Mouse (Mus musculus): ENCODE data around the gene Mrgpre. TPM values are rescaled to one million over a fixed set of nuclear protein-coding genes. Genes with fewer than 3 reads are reported as not detected.
A peak's percentile ranks its signal among the peaks of the same experiment; 100 is the strongest.

Mrgpre gene
- total and polyA plus RNA-seq, 2 experiments = 0.09 to 0.78 TPM

DNA sequence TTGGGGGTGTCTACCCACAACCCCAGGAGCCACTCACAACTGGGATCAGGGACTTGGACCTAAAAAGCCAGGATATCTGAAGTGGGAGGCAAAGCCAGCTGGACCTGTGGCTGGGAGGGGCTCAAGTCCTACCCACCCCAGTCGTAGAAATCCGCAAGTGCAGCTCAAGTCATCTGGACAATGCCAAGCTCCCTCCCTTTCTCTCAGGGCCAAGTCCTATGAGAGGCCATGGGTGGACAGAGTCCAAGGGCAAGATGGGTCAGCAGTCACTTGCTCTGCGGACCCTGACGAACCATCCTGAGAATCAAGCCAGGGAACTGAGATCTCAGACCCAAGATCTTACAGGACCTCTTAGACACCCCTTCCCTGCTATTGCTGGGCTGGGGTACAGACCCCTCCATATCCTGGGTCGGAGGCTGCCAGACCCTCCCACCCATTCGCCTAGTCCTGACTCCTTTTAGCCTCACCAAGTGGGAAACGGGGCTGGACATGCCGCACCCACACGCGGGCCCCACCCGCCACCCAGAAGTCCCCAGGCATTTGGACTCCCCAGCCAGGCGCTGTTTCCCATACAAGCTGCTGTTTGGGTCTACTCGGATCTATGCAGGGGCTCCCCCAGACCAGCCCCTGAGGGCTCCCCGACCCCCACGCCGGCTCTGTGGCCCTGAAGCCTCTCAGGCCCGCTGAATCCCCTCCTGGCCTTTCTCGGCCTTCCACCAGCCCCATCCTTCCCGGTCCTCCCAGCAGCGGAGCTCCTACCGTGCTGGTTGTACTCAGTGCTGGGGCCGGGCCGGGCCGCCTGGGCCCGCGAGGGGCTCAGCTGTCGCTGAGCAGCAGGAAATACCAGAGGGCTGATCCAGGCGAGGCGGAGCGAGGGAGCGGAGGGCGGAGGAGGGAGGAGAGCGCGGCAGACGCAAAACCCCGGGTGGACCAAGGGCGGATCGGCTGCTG is 44.5 kb downstream of the Mrgpre start:
- DNase-seq (ENCODE audit: extremely low read depth, low read depth, low spot score) = no peak
- no peaks in the 10 kb centered on the region for H3K79me2 ChIP-seq (ENCODE audit: control insufficient read depth, insufficient read depth, low read length)
- H3K9ac ChIP-seq (ENCODE audit: low read depth, low read length) = peak overlapping the region; percentile 53
- H3K4me3 ChIP-seq (ENCODE audit: insufficient read depth, low read depth, low read length) = peak overlapping the region; percentile 59
- 13% methylated on average over 38 of the region's 38 CpGs for WGBS
- H3K27me3 ChIP-seq (ENCODE audit: control insufficient read depth, insufficient read depth, low read length) = no peaks in the 10 kb centered on the region
- no peak overlapping the region for H3K27ac ChIP-seq (replicated peaks; ENCODE audit: insufficient read depth, low read depth, low read length)
- TF ChIP-seq CTCF (IDR thresholded peaks at IDR 0.05; ENCODE audit: low read depth, low read length) (no peak), POLR2A (IDR thresholded peaks at IDR 0.05; ENCODE audit: extremely low read depth, insufficient read depth, low read length) (0 out of 2 replicates have a peak, but pooled peaks have one; percentile 40)
- H3K36me3 ChIP-seq (ENCODE audit: control insufficient read depth, insufficient read depth, low read length) = no peaks in the 10 kb centered on the region
- no peaks in the 10 kb centered on the region for H3K4me1 ChIP-seq (ENCODE audit: control insufficient read depth, insufficient read depth, low read length)

GRCm38 (mm10) chr7:143738601-143739006 is 45.7 kb downstream of the Mrgpre start:
- H3K4me1 ChIP-seq (ENCODE audit: control insufficient read depth, insufficient read depth, low read length) = no peaks in the 10 kb centered on the region
- no peak overlapping the region for H3K4me3 ChIP-seq (ENCODE audit: insufficient read depth, low read depth, low read length)
- no peak for DNase-seq (ENCODE audit: extremely low read depth, low read depth, low spot score)
- H3K36me3 ChIP-seq (ENCODE audit: control insufficient read depth, insufficient read depth, low read length) = no peaks in the 10 kb centered on the region
- no peak overlapping the region for H3K9ac ChIP-seq (ENCODE audit: low read depth, low read length)
- TF ChIP-seq POLR2A (IDR thresholded peaks at IDR 0.05; ENCODE audit: extremely low read depth, insufficient read depth, low read length) (no peak), CTCF (IDR thresholded peaks at IDR 0.05; ENCODE audit: low read depth, low read length) (no peak)
- H3K79me2 ChIP-seq (ENCODE audit: control insufficient read depth, insufficient read depth, low read length) = no peaks in the 10 kb centered on the region
- WGBS = 82% methylated on average over 5 of the region's 5 CpGs
- no peaks in the 10 kb centered on the region for H3K27me3 ChIP-seq (ENCODE audit: control insufficient read depth, insufficient read depth, low read length)
- H3K27ac ChIP-seq (replicated peaks; ENCODE audit: insufficient read depth, low read depth, low read length) = no peak overlapping the region

GRCm38 (mm10) chr7:143738194-143738593 is 46.1 kb downstream of the Mrgpre start:
- H3K4me3 ChIP-seq (ENCODE audit: insufficient read depth, low read depth, low read length) = no peak overlapping the region
- no peak for DNase-seq (ENCODE audit: extremely low read depth, low read depth, low spot score)
- H3K27me3 ChIP-seq (ENCODE audit: control insufficient read depth, insufficient read depth, low read length) = no peaks in the 10 kb centered on the region
- no peak for TF ChIP-seq CTCF (IDR thresholded peaks at IDR 0.05; ENCODE audit: low read depth, low read length)
- TF ChIP-seq POLR2A (IDR thresholded peaks at IDR 0.05; ENCODE audit: extremely low read depth, insufficient read depth, low read length) = no peak
- no peak overlapping the region for H3K27ac ChIP-seq (replicated peaks; ENCODE audit: insufficient read depth, low read depth, low read length)
- H3K4me1 ChIP-seq (ENCODE audit: control insufficient read depth, insufficient read depth, low read length) = no peaks in the 10 kb centered on the region
- WGBS = 87% methylated on average over 6 of the region's 6 CpGs
- no peaks in the 10 kb centered on the region for H3K79me2 ChIP-seq (ENCODE audit: control insufficient read depth, insufficient read depth, low read length)
- H3K9ac ChIP-seq (ENCODE audit: low read depth, low read length) = no peak overlapping the region
- no peaks in the 10 kb centered on the region for H3K36me3 ChIP-seq (ENCODE audit: control insufficient read depth, insufficient read depth, low read length)

DNA sequence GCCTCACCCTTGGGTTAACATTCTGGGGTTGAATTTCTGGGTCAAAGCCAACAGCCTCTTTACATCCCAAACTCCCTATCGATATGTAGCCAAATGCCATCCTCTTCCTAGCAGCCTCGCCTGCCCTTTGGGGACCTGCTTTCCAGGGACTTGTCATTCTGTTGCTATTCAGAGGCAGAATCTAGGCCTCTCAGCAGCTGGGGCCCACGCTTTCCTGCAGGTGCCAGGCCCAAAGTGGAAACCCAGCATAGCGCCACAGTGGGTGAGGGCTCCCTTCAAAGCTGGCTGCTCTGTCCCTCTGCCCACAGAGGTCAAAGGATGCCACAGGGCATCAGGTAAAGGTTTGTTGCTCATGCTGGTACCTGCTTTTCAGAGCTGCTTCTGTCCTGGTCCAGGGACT is 50.6 kb downstream of the Mrgpre start:
- Histone ChIP-seq H3K4me3 (ENCODE audit: insufficient read depth, low read depth, low read length) (no peak overlapping the region), H3K9ac (ENCODE audit: low read depth, low read length) (no peak overlapping the region), H3K36me3 (ENCODE audit: control insufficient read depth, insufficient read depth, low read length) (no peaks in the 10 kb centered on the region), H3K27me3 (ENCODE audit: control insufficient read depth, insufficient read depth, low read length) (no peaks in the 10 kb centered on the region), H3K27ac (replicated peaks; ENCODE audit: insufficient read depth, low read depth, low read length) (no peak overlapping the region), H3K79me2 (ENCODE audit: control insufficient read depth, insufficient read depth, low read length) (no peaks in the 10 kb centered on the region), H3K4me1 (ENCODE audit: control insufficient read depth, insufficient read depth, low read length) (no peaks in the 10 kb centered on the region)
- 95% methylated on average over 4 of the region's 4 CpGs for WGBS
- no peak for DNase-seq (ENCODE audit: extremely low read depth, low read depth, low spot score)
- TF ChIP-seq POLR2A (IDR thresholded peaks at IDR 0.05; ENCODE audit: extremely low read depth, insufficient read depth, low read length) = no peak
- no peak for TF ChIP-seq CTCF (IDR thresholded peaks at IDR 0.05; ENCODE audit: low read depth, low read length)

- Histone ChIP-seq H3K27me3 (ENCODE audit: control insufficient read depth, insufficient read depth, low read length) (no peaks in the 10 kb centered on the region), H3K4me1 (ENCODE audit: control insufficient read depth, insufficient read depth, low read length) (no peaks in the 10 kb centered on the region), H3K4me3 (ENCODE audit: insufficient read depth, low read depth, low read length) (no peak overlapping the region), H3K36me3 (ENCODE audit: control insufficient read depth, insufficient read depth, low read length) (no peaks in the 10 kb centered on the region), H3K79me2 (ENCODE audit: control insufficient read depth, insufficient read depth, low read length) (no peaks in the 10 kb centered on the region), H3K9ac (ENCODE audit: low read depth, low read length) (no peak overlapping the region), H3K27ac (replicated peaks; ENCODE audit: insufficient read depth, low read depth, low read length) (no peak overlapping the region)
- TF ChIP-seq POLR2A (IDR thresholded peaks at IDR 0.05; ENCODE audit: extremely low read depth, insufficient read depth, low read length) = no peak
- no peak for TF ChIP-seq CTCF (IDR thresholded peaks at IDR 0.05; ENCODE audit: low read depth, low read length)
- 80% methylated on average over 10 of the region's 10 CpGs for WGBS
- no peak for DNase-seq (ENCODE audit: extremely low read depth, low read depth, low spot score)
Observed at GRCm38 (mm10) chr7:143729886-143730285, 54.4 kb downstream of the Mrgpre start.

Other genes with a start within 250 kb of the Mrgpre start
- 40.7 and 42.0 TPM in 2 replicates for gene Nap1l4, start 235.4 kb downstream of the Mrgpre start, total RNA-seq (2014; rRNA removed)
- gene Nap1l4, start 235.4 kb downstream of the Mrgpre start, polyA plus RNA-seq (2012; rRNA removed) = 24.0 and 25.7 TPM in 2 replicates
- 13.6 and 17.9 TPM in 2 replicates for gene Cars, start 184.4 kb downstream of the Mrgpre start, total RNA-seq (2014; rRNA removed)
- 15.2 and 20.0 TPM in 2 replicates for gene Cars, start 184.4 kb downstream of the Mrgpre start, polyA plus RNA-seq (2012; rRNA removed)
- gene Tnfrsf26, start 155.8 kb downstream of the Mrgpre start, total RNA-seq (2014; rRNA removed) = 0.37 and 0.87 TPM in 2 replicates
- 0.12 and 0.26 TPM in 2 replicates for gene Tnfrsf26, start 155.8 kb downstream of the Mrgpre start, polyA plus RNA-seq (2012; rRNA removed)
- 0.37 and 0.40 TPM in 2 replicates for gene Tnfrsf22, start 134.8 kb downstream of the Mrgpre start, total RNA-seq (2014; rRNA removed)
- 0.68 and 0.93 TPM in 2 replicates for gene Tnfrsf22, start 134.8 kb downstream of the Mrgpre start, polyA plus RNA-seq (2012; rRNA removed)
- gene Tnfrsf23, start 98.6 kb downstream of the Mrgpre start, total RNA-seq (2014; rRNA removed) = 0.34 TPM in 1 of 2 replicates, not detected in the other
- gene Tnfrsf23, start 98.6 kb downstream of the Mrgpre start, polyA plus RNA-seq (2012; rRNA removed) = 0.49 and 0.54 TPM in 2 replicates
- gene Osbpl5, start 27.5 kb downstream of the Mrgpre start, total RNA-seq (2014; rRNA removed) = 2.7 and 2.8 TPM in 2 replicates
- gene Osbpl5, start 27.5 kb downstream of the Mrgpre start, polyA plus RNA-seq (2012; rRNA removed) = 3.0 and 3.8 TPM in 2 replicates
- gene Mrgprg, start 17.5 kb downstream of the Mrgpre start, total RNA-seq (2014; rRNA removed) = not detected in 2 replicates
- gene Mrgprg, start 17.5 kb downstream of the Mrgpre start, polyA plus RNA-seq (2012; rRNA removed) = 0.05 TPM in 1 of 2 replicates, not detected in the other
- 22.5 and 32.8 TPM in 2 replicates for gene Nadsyn1, start 38.3 kb upstream of the Mrgpre start, total RNA-seq (2014; rRNA removed)
- gene Nadsyn1, start 38.3 kb upstream of the Mrgpre start, polyA plus RNA-seq (2012; rRNA removed) = 19.6 and 25.7 TPM in 2 replicates
- 85.9 and 101 TPM in 2 replicates for gene Dhcr7, start 38.6 kb upstream of the Mrgpre start, total RNA-seq (2014; rRNA removed)
- gene Dhcr7, start 38.6 kb upstream of the Mrgpre start, polyA plus RNA-seq (2012; rRNA removed) = 282 and 283 TPM in 2 replicates
- gene Gm498, start 82.3 kb upstream of the Mrgpre start, total RNA-seq (2014; rRNA removed) = not detected in 2 replicates
- gene Gm498, start 82.3 kb upstream of the Mrgpre start, polyA plus RNA-seq (2012; rRNA removed) = not detected in 2 replicates
- 4.1 and 6.4 TPM in 2 replicates for gene Shank2, start 217.4 kb upstream of the Mrgpre start, total RNA-seq (2014; rRNA removed)
- gene Shank2, start 217.4 kb upstream of the Mrgpre start, polyA plus RNA-seq (2012; rRNA removed) = 4.5 and 6.6 TPM in 2 replicates

Measured in liver, adult 2 months (tissue).